Mouse (Mus musculus) forebrain, embryonic 12.5 days (tissue): ENCODE measurements around the gene Manbal. TPM values are rescaled to one million over a fixed set of nuclear protein-coding genes. Genes with fewer than 3 reads are reported as not detected.

ENCODE experiments used
- ATAC-seq: fragments of 200-750 bp; cut with Nextera tagmentation; 2 replicates; pipeline ENCODE4 v1.8.0; 2017; ENCODE audit warnings: moderate TSS enrichment; ENCODE audit not compliant: low FRiP score
- H3K27ac ChIP-seq: fragments of 300-500 bp; sonication (generic); 2 replicates; pipeline ENCODE4 v1.5.1; 2016; ENCODE audit warnings: mild to moderate bottlenecking
- H3K27me3 ChIP-seq: fragments of 300-500 bp; sonication (generic); 2 replicates; pipeline ENCODE4 v1.6.1; 2016; ENCODE audit warnings: mild to moderate bottlenecking
- H3K36me3 ChIP-seq: fragments of 300-500 bp; sonication (generic); replicated peaks from 2 replicates; pipeline ENCODE4 v1.6.1; 2016; ENCODE audit warnings: mild to moderate bottlenecking
- H3K4me1 ChIP-seq: fragments of 300-500 bp; sonication (generic); 2 replicates; pipeline ENCODE4 v1.6.1; 2016
- H3K4me2 ChIP-seq: fragments of 300-500 bp; sonication (generic); 2 replicates; pipeline ENCODE4 v1.6.1; 2016; ENCODE audit warnings: mild to moderate bottlenecking, moderate library complexity
- H3K4me3 ChIP-seq: fragments of 300-500 bp; sonication (generic); replicated peaks from 2 replicates; pipeline ENCODE4 v1.5.1; 2016; ENCODE audit warnings: mild to moderate bottlenecking
- H3K9ac ChIP-seq: fragments of 300-500 bp; sonication (generic); 2 replicates; pipeline ENCODE4 v1.6.1; 2016; ENCODE audit warnings: mild to moderate bottlenecking
- H3K9me3 ChIP-seq: fragments of 300-500 bp; sonication (generic); 2 replicates; pipeline ENCODE4 v1.6.1; 2016
- WGBS: fragments of 180-500 bp; shearing (Covaris S2); methylation state at CpG from one replicate; pipeline ENCODE4 v1.1.7; 2016; 5-methylcytosine and 5-hydroxymethylcytosine counted together
- polyA plus RNA-seq: library from polyadenylated mRNA; unstranded; fragments of >200 nt; fragmentation: Nextera tagmentation; extraction: Ambion mirVana; gene quantifications from 2 replicates; pipeline ENCODE4 v1.2.1, GENCODE M21; 2016

The Manbal gene
- polyA plus RNA-seq, 1 experiment from 2014 or later: 69.4 TPM

DNA sequence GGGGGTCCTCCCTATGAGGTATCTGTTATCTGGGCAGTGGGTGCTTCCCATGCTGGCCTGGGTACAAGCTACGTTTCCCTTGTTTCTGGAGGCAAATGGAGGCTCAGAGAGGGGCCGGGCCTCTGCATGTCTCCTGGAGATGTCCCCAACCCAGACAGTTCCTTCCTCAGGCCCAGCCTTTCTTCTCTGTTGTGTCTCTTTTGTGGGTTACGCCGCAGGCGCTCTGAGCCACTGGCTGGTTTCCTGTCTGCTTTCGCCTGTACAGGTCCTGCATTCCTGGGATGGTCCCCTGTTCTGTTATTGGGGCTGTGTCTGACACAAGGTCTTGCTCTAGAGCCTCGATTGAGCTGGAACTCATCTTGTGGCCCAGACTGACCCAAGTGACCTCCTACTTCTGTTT is 62.3 kb downstream of the Manbal start:
- Histone ChIP-seq H3K4me2 (no peak overlapping the region), H3K27me3 (no peaks in the 10 kb centered on the region), H3K9me3 (no peaks in the 10 kb centered on the region), H3K36me3 (peaks cover 35% of the 10 kb centered on the region), H3K4me1 (peaks cover 85% of the 10 kb centered on the region), H3K9ac (no peak overlapping the region), H3K27ac (peak overlapping the region; percentile 25; the same call in 1 of the 2 replicates), H3K4me3 (no peak overlapping the region)
- WGBS: 91% methylated on average over 7 of the region's 7 CpGs
- ATAC-seq: no peak

DNA sequence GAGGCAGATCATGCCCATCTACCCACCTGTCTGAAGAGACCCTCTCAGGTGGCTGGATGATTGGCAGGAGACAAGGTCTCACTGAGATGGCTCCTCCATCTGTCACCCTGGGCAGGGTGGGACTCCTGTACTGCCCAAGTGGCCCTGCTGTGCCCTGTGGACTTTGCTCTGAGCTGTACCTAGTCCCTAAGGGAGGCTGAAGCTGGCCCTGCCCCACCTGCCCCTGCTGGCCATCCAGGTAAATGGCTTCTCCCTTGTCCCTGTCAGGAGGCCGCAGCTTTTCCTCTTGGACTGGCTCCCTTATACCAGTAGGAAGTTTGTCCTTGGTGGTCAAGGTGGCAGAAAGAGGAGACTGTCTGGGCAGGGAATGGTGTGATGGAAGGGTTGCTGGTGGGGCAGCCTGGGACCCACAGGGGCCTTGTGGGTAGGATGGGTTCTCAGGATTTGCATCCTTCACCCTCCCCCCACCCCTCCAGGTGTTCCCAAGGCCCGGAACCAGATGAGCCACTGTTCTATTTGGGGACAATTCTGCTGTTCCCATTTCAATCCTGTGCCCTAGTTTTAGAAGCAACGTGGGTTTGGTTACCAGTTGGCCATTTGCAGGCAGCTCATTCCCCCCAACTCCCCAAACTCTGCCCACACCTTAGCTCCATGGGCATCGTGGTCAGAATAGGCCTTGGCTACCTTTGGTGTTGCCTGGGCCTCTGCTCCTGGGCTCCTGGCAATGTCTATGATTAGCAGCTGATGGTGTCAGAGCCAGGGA is 63.5 kb downstream of the Manbal start:
- no peak for ATAC-seq
- Histone ChIP-seq H3K27ac (peak overlapping the region; percentile 36; the same call in 1 of the 2 replicates), H3K4me1 (peaks cover 78% of the 10 kb centered on the region)

DNA sequence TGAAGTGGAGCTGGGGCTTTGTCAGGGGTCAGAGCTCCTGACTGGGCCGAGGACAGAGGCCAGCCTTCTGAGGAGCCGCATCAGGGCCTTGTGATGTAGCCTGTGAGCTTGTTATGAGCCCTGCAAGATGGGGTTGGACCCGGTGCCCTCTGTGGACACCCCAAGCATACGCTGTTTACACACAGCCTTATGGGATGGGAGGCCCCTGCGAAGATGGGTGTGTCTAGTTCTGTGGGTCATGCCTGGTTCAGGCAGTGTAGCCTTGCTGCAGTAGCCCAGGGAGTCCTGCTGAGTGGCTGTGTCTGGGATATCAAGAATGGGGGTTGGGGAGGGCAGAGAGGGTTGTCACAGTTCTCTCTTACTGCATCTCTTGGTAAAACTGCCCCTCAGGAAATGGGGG is 64.5 kb downstream of the Manbal start:
- Histone ChIP-seq H3K9ac (peak overlapping the region; percentile 36; the same call in 1 of the 2 replicates), H3K4me1 (peaks cover 75% of the 10 kb centered on the region), H3K9me3 (no peaks in the 10 kb centered on the region), H3K36me3 (peaks cover 43% of the 10 kb centered on the region), H3K4me3 (no peak overlapping the region), H3K4me2 (no peak overlapping the region), H3K27me3 (no peaks in the 10 kb centered on the region), H3K27ac (peak overlapping the region; percentile 73)
- no peak for ATAC-seq
- 78% methylated on average over 5 of the region's 5 CpGs for WGBS

More for the DNA sequence above, 63.5 kb downstream of the Manbal start:
- H3K9me3 ChIP-seq: no peaks in the 10 kb centered on the region
- H3K27me3 ChIP-seq: no peaks in the 10 kb centered on the region
- peaks cover 35% of the 10 kb centered on the region for H3K36me3 ChIP-seq
- WGBS: 75% methylated on average over 4 of the region's 4 CpGs
- no peak overlapping the region for H3K4me3 ChIP-seq
- peak overlapping the region; percentile 17 for H3K9ac ChIP-seq
- H3K4me2 ChIP-seq: no peak overlapping the region

DNA sequence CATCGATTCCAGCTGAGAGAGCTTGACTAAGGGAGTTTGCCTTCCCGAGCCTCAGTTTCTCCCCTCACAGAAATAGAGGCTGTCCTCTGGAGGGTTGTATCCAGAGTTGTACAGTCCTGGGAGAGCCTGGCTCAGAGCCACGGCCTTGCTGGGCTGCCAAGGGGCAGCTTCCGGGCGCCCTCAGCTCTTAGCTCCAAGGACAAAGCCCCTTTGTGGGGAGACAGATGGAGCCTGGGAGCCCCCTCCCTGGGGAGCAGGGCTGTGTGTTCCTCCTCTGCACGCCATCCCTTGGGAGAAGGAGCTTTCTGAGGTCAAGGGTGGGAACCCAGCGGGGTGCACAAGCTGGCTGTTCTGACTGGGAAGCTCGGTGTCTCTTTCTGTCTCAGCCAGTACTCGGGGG is 65.1 kb downstream of the Manbal start:
- ATAC-seq: 0 out of 2 replicates have a peak, but pooled peaks have one; percentile 21
- no peaks in the 10 kb centered on the region for H3K9me3 ChIP-seq
- no peak overlapping the region for H3K4me3 ChIP-seq
- peaks cover 69% of the 10 kb centered on the region for H3K4me1 ChIP-seq
- WGBS: 54% methylated on average over 9 of the region's 9 CpGs
- H3K27me3 ChIP-seq: no peaks in the 10 kb centered on the region
- peaks cover 44% of the 10 kb centered on the region for H3K36me3 ChIP-seq
- H3K4me2 ChIP-seq: no peak overlapping the region
- peak overlapping the region; percentile 36; the same call in 1 of the 2 replicates for H3K9ac ChIP-seq
- peak overlapping the region; percentile 73 for H3K27ac ChIP-seq

DNA sequence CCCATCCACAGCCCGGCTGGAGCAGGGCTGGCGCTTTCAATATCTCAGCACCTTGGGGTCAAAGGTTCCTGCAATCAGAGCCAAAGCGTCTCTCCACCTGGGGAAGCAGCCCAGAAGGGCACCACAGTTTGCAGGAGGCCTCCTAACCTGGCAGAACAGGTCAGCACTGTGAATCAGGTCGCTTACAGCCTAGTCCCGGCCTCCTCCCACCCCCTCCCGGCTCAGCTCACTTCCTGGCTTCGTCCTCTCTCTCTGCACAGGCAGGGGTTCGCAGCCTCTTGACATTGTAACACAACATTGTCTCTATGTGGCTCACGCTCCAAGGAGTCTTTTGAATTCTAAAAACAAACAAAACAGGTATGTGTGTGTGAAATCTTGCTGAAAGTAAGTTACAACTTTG is 66.6 kb downstream of the Manbal start:
- no peak overlapping the region for H3K9ac ChIP-seq
- WGBS: 30% methylated on average over 9 of the region's 9 CpGs
- no peak for ATAC-seq
- H3K36me3 ChIP-seq: peaks cover 42% of the 10 kb centered on the region
- H3K27me3 ChIP-seq: no peaks in the 10 kb centered on the region
- no peak overlapping the region for H3K4me3 ChIP-seq
- H3K4me2 ChIP-seq: no peak overlapping the region; the same call in 1 of the 2 replicates
- no peaks in the 10 kb centered on the region for H3K9me3 ChIP-seq
- peak overlapping the region; percentile 69 for H3K27ac ChIP-seq
- peaks cover 65% of the 10 kb centered on the region for H3K4me1 ChIP-seq

DNA sequence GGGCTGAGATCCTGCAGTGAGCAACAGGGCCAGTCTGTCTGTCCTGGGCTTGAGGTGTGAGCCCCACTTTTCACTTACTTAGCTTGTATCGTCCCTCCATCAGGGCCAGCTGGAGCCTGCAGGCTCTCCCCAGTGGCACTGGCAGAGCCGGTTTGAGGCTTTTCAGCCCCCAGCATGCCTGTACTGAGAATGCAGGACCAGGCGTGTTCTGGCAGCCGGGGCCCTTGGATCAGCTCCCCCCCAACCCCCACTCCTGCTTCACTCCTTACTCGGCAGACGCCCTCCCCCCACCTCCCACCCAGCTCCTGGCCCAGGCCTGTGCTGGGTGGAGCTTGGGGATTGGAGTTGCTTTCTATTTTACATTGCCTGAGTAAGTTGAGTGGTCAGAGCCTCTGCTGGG is 67.1 kb downstream of the Manbal start:
- Histone ChIP-seq H3K27ac (peak overlapping the region; percentile 69), H3K36me3 (peaks cover 45% of the 10 kb centered on the region), H3K4me2 (no peak overlapping the region; the same call in 1 of the 2 replicates), H3K4me1 (peaks cover 62% of the 10 kb centered on the region), H3K4me3 (no peak overlapping the region), H3K9me3 (no peaks in the 10 kb centered on the region), H3K27me3 (no peaks in the 10 kb centered on the region), H3K9ac (no peak overlapping the region; the same call in 1 of the 2 replicates)
- no peak; the same call in 1 of the 2 replicates for ATAC-seq
- WGBS: 20% methylated on average over 6 of the region's 6 CpGs

DNA sequence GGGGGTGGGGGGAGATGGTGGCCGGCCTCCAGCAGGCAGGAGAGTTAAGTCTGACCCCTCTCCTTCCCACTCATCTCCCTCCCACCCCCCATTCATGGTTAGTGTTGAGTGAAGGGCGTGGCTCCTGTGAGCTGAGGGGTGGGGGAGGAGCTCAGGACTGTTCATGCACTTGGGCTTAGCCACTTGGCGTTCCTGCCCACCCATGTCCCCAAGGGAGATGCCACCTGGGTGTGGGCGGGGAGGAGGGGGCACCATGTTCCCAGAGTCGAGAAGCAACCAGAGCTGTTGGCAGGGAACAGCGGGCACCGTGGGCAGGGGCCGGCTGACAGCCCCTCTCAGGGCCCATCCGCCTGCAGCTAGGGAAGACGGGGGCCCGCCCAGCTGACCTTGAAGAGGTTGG is 69.1 kb downstream of the Manbal start:
- no peak overlapping the region for H3K4me2 ChIP-seq
- H3K4me3 ChIP-seq: no peak overlapping the region
- H3K9me3 ChIP-seq: peaks cover 5% of the 10 kb centered on the region; the same call in 1 of the 2 replicates
- peaks cover 54% of the 10 kb centered on the region for H3K36me3 ChIP-seq
- ATAC-seq: no peak
- no peaks in the 10 kb centered on the region for H3K27me3 ChIP-seq
- peaks cover 44% of the 10 kb centered on the region for H3K4me1 ChIP-seq
- 85% methylated on average over 11 of the region's 11 CpGs for WGBS
- H3K9ac ChIP-seq: no peak overlapping the region
- no peak overlapping the region for H3K27ac ChIP-seq

DNA sequence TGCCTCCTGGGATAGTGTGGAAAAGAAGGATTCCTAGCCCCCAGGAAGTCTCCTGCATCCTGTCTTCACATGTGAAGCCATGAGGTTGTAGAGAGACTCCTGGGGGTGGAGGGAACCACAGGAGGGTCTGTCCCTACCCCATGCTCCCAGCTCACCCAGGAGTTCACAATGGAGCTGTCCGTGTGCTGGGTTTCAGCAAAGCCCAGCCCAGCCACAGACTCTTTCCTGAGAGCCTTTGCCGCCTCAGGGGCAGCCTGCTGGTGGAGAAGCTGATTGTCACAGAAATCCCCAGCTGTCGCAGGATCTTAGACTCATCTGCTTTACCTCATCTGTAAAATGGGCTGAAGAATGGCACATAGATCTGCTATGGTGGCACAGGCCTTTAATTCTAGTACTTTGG is 69.7 kb downstream of the Manbal start:
- Histone ChIP-seq H3K4me3 (no peak overlapping the region), H3K27ac (no peak overlapping the region), H3K9me3 (peaks cover 5% of the 10 kb centered on the region; the same call in 1 of the 2 replicates), H3K4me1 (peaks cover 38% of the 10 kb centered on the region), H3K36me3 (peaks cover 55% of the 10 kb centered on the region), H3K27me3 (no peaks in the 10 kb centered on the region), H3K9ac (no peak overlapping the region), H3K4me2 (no peak overlapping the region)
- ATAC-seq: no peak
- WGBS: 78% methylated on average over 3 of the region's 3 CpGs

DNA sequence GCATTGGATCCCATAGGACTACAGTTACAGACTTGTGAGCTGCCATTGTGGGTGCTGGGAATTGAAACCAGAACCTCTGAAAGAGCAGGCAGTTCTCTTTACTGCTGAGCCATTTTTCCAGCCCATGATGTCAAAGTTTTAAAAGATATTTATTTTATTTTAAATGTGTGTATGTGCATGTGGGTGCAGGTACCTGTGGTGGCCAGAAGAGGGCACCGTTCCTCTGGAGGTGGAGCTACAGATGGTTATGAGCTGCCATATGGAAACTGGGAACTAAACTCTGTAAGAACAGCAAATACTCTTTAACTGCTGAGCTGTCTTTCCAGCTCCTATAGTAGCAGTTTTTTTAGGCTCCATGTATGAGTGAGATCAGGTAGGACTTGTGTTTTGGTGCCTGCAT is 74.0 kb downstream of the Manbal start:
- ATAC-seq: no peak
- WGBS: 94% methylated on average over 1 of the region's 1 CpGs
- Histone ChIP-seq H3K4me3 (no peak overlapping the region), H3K4me1 (peaks cover 2% of the 10 kb centered on the region; the same call in 1 of the 2 replicates), H3K9ac (no peak overlapping the region), H3K4me2 (no peak overlapping the region), H3K27ac (no peak overlapping the region), H3K27me3 (no peaks in the 10 kb centered on the region), H3K9me3 (peaks cover 5% of the 10 kb centered on the region; the same call in 1 of the 2 replicates), H3K36me3 (peaks cover 63% of the 10 kb centered on the region)

Other genes with a start within 250 kb of the Manbal start
- gene Samhd1, start 232.3 kb upstream of the Manbal start, polyA plus RNA-seq: 20.7 and 22.6 TPM in 2 replicates
- 35.6 and 36.2 TPM in 2 replicates for gene Rbl1, start 163.1 kb upstream of the Manbal start, polyA plus RNA-seq
- 217 and 221 TPM in 2 replicates for gene Rpn2, start 88.6 kb upstream of the Manbal start, polyA plus RNA-seq
- gene Mroh8, start 88.0 kb upstream of the Manbal start, polyA plus RNA-seq: 0.67 and 0.88 TPM in 2 replicates
- 1.00 and 2.2 TPM in 2 replicates for gene Ghrh, start 20.1 kb upstream of the Manbal start, polyA plus RNA-seq
- gene Src, start 50.9 kb downstream of the Manbal start, polyA plus RNA-seq: 35.1 and 38.0 TPM in 2 replicates
- gene Nnat, start 192.5 kb downstream of the Manbal start, polyA plus RNA-seq: 5,265 and 5,863 TPM in 2 replicates
- gene Blcap, start 203.7 kb downstream of the Manbal start, polyA plus RNA-seq: 144 and 156 TPM in 2 replicates